Mouse (Mus musculus): ENCODE measurements around the gene Mr1. TPM values are rescaled to one million over a fixed set of nuclear protein-coding genes. Genes with fewer than 3 reads are reported as not detected.

The Mr1 gene
- polyA plus RNA-seq, 1 experiment from 2014 or later = 0.49 TPM

- DNase-seq (ENCODE audit: low spot score, missing footprints) = no peak
- Histone ChIP-seq H3K9me3 (ENCODE audit: control insufficient read depth, low read length) (no peaks in the 10 kb centered on the region), H3K4me1 (ENCODE audit: control insufficient read depth, insufficient read depth, low read length) (peaks cover 4% of the 10 kb centered on the region; the same call in 1 of the 2 replicates), H3K9ac (ENCODE audit: low read length) (no peak overlapping the region), H3K27me3 (ENCODE audit: control insufficient read depth, insufficient read depth, low read length) (no peaks in the 10 kb centered on the region), H3K36me3 (ENCODE audit: control insufficient read depth, insufficient read depth, low read length) (no peaks in the 10 kb centered on the region), H3K27ac (ENCODE audit: low read depth, low read length) (no peak overlapping the region), H3K4me3 (ENCODE audit: low read depth, low read length) (no peak overlapping the region), H3K4me2 (no peak overlapping the region)
- 76% methylated on average over 4 of the region's 4 CpGs for WGBS
- no peak for ATAC-seq (ENCODE audit: low FRiP score)
Observed at GRCm38 (mm10) chr1:155102631-155103030, 44.0 kb downstream of the Mr1 start.

- Histone ChIP-seq H3K36me3 (ENCODE audit: control insufficient read depth, insufficient read depth, low read length) (no peaks in the 10 kb centered on the region), H3K4me1 (ENCODE audit: control insufficient read depth, insufficient read depth, low read length) (peaks cover 12% of the 10 kb centered on the region), H3K27me3 (ENCODE audit: control insufficient read depth, insufficient read depth, low read length) (no peaks in the 10 kb centered on the region; the same call in 1 of the 2 replicates), H3K4me3 (ENCODE audit: low read depth, low read length) (peak within 1 kb of the TSS; percentile 100), H3K9me3 (ENCODE audit: control insufficient read depth, low read length) (no peaks in the 10 kb centered on the region), H3K27ac (ENCODE audit: low read depth, low read length) (peak within 1 kb of the TSS; percentile 59), H3K4me2 (peak within 1 kb of the TSS; percentile 91), H3K9ac (ENCODE audit: low read length) (peak within 1 kb of the TSS; percentile 98)
- ATAC-seq (ENCODE audit: low FRiP score) (peak; percentile 98), DNase-seq (ENCODE audit: low spot score, missing footprints) (peak; percentile 100)
- WGBS = under 1% methylated on average over 40 of the region's 40 CpGs
Observed at GRCm38 (mm10) chr1:155099280-155099848, 47.2 kb downstream of the Mr1 start, which contains the start of gene Ier5. TSS of gene Ier5 (minus strand) at chr1:155099636.

DNA sequence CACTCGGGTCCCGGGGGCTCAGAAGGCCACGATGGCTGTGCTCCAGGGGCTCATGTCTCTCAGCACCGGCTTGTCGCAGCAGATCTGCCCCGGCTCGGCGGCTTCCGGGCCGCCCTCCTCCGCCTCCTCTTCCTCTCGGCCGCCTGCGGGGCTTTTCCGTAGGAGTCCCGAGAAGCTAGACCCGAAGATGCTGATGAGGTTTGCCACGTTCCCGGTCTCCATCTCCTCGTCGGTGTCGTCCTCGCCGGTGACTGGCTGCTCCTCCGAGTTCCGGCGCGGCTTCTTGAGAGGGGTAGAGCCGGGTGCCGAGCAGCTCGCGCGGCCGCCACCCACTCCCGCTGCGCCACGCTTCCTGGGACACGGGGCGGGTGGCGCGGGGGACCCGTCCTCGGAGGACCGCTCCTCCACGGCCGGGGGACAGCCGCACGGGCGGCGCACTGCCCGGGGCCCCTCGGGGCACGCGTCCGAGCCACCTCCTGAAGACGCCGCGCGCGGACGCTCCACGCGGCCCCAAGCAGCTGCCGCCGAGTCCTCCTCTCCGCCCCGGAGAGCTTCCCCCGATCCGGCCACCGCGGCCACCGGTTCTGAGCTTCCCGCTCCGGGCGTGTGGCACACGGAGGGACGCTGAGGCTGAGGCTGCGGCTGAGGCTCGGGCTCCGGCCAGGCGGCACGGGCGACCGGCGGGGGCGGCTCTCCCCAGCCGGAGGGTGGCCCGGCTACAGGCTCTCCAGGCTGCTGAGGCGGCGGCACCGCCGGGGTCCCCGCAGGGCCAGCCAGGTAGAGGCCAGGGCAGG lies 47.9 kb downstream of the Mr1 start:
- WGBS = under 1% methylated on average over 80 of the region's 93 CpGs
- H3K9ac ChIP-seq (ENCODE audit: low read length) = peak overlapping the region; percentile 98
- H3K4me2 ChIP-seq = peak overlapping the region; percentile 91
- H3K36me3 ChIP-seq (ENCODE audit: control insufficient read depth, insufficient read depth, low read length) = no peaks in the 10 kb centered on the region
- H3K27me3 ChIP-seq (ENCODE audit: control insufficient read depth, insufficient read depth, low read length) = no peaks in the 10 kb centered on the region; the same call in 1 of the 2 replicates
- H3K4me3 ChIP-seq (ENCODE audit: low read depth, low read length) = peak overlapping the region; percentile 100
- H3K27ac ChIP-seq (ENCODE audit: low read depth, low read length) = peak overlapping the region; percentile 59
- peak; percentile 96 for DNase-seq (ENCODE audit: low spot score, missing footprints)
- H3K9me3 ChIP-seq (ENCODE audit: control insufficient read depth, low read length) = no peaks in the 10 kb centered on the region
- peaks cover 12% of the 10 kb centered on the region for H3K4me1 ChIP-seq (ENCODE audit: control insufficient read depth, insufficient read depth, low read length)
- peak; percentile 63 for ATAC-seq (ENCODE audit: low FRiP score)

GRCm38 (mm10) chr1:155097931-155098485 lies 48.6 kb downstream of the Mr1 start:
- peaks cover 16% of the 10 kb centered on the region for H3K4me1 ChIP-seq (ENCODE audit: control insufficient read depth, insufficient read depth, low read length)
- H3K36me3 ChIP-seq (ENCODE audit: control insufficient read depth, insufficient read depth, low read length) = no peaks in the 10 kb centered on the region
- ATAC-seq (ENCODE audit: low FRiP score) = no peak
- peak overlapping the region; percentile 100 for H3K4me3 ChIP-seq (ENCODE audit: low read depth, low read length)
- WGBS = under 1% methylated on average over 33 of the region's 33 CpGs
- no peaks in the 10 kb centered on the region for H3K9me3 ChIP-seq (ENCODE audit: control insufficient read depth, low read length)
- peak overlapping the region; percentile 91 for H3K4me2 ChIP-seq
- H3K27me3 ChIP-seq (ENCODE audit: control insufficient read depth, insufficient read depth, low read length) = no peaks in the 10 kb centered on the region; the same call in 1 of the 2 replicates
- DNase-seq (ENCODE audit: low spot score, missing footprints) = peak; percentile 95
- peak overlapping the region; percentile 98 for H3K9ac ChIP-seq (ENCODE audit: low read length)
- H3K27ac ChIP-seq (ENCODE audit: low read depth, low read length) = peak overlapping the region; percentile 59; the same call in 1 of the 2 replicates

DNA sequence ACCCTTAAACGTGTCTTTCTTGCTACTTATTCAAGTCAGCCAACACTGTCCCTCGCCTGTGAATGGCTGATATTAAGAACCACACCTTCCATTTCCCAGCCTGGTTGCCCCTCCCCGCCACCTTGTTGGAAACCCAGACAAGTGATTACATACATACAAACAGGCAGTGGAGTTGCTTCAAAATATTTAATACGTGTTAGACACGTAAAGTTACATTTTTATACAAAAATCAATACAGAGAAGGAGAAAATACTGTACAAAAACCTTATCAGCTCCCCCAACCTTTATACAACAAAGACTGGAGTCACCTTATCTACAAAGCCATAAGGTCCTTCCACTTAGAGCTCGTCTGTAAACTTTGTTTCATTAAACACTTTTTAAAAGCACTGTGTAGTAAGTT lies 49.3 kb downstream of the Mr1 start:
- no peaks in the 10 kb centered on the region; the same call in 1 of the 2 replicates for H3K27me3 ChIP-seq (ENCODE audit: control insufficient read depth, insufficient read depth, low read length)
- peaks cover 16% of the 10 kb centered on the region for H3K4me1 ChIP-seq (ENCODE audit: control insufficient read depth, insufficient read depth, low read length)
- no peak for DNase-seq (ENCODE audit: low spot score, missing footprints)
- H3K4me2 ChIP-seq = peak overlapping the region; percentile 91
- peak overlapping the region; percentile 98 for H3K9ac ChIP-seq (ENCODE audit: low read length)
- no peaks in the 10 kb centered on the region for H3K9me3 ChIP-seq (ENCODE audit: control insufficient read depth, low read length)
- H3K27ac ChIP-seq (ENCODE audit: low read depth, low read length) = no peak overlapping the region
- H3K36me3 ChIP-seq (ENCODE audit: control insufficient read depth, insufficient read depth, low read length) = no peaks in the 10 kb centered on the region
- WGBS = 37% methylated on average over 6 of the region's 6 CpGs
- ATAC-seq (ENCODE audit: low FRiP score) = no peak
- H3K4me3 ChIP-seq (ENCODE audit: low read depth, low read length) = peak overlapping the region; percentile 100

DNA sequence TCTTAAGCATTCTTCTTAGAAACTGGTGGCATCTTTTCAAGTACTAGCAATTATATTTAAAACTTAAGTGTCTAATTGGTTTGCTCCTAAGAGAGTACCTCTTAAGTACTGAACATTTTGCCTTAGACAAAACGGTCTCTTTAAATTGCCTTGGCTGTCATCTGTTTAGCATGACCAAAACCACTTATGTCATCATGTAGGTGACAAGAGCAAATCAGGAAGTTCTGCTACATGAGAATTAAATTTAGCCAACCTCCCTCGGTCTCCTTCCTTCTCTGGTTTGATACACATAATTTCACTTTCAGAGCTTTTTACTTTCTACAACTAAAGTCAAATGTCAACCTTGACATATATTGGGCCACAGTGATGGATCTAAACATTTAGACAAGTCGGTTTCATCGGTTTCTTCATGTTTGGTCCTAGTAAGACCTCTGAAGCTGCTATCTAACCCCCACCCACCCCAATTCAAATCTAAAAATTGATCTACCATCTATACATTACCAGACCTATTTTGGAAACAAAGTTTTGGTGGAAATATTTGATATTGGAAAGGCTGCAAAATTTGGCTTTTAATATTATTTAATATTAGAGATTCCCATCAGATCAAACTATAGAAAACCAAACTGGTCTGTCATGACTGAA lies 49.9 kb downstream of the Mr1 start:
- H3K4me3 ChIP-seq (ENCODE audit: low read depth, low read length) = no peak overlapping the region; the same call in 1 of the 2 replicates
- H3K27me3 ChIP-seq (ENCODE audit: control insufficient read depth, insufficient read depth, low read length) = no peaks in the 10 kb centered on the region; the same call in 1 of the 2 replicates
- DNase-seq (ENCODE audit: low spot score, missing footprints) = no peak
- ATAC-seq (ENCODE audit: low FRiP score) = no peak
- peak overlapping the region; percentile 91 for H3K4me2 ChIP-seq
- H3K36me3 ChIP-seq (ENCODE audit: control insufficient read depth, insufficient read depth, low read length) = no peaks in the 10 kb centered on the region
- no peak overlapping the region for H3K27ac ChIP-seq (ENCODE audit: low read depth, low read length)
- peaks cover 21% of the 10 kb centered on the region for H3K4me1 ChIP-seq (ENCODE audit: control insufficient read depth, insufficient read depth, low read length)
- H3K9ac ChIP-seq (ENCODE audit: low read length) = no peak overlapping the region
- 82% methylated on average over 4 of the region's 4 CpGs for WGBS
- H3K9me3 ChIP-seq (ENCODE audit: control insufficient read depth, low read length) = no peaks in the 10 kb centered on the region

- Histone ChIP-seq H3K27me3 (ENCODE audit: control insufficient read depth, insufficient read depth, low read length) (no peaks in the 10 kb centered on the region; the same call in 1 of the 2 replicates), H3K9me3 (ENCODE audit: control insufficient read depth, low read length) (no peaks in the 10 kb centered on the region), H3K27ac (ENCODE audit: low read depth, low read length) (no peak overlapping the region), H3K4me1 (ENCODE audit: control insufficient read depth, insufficient read depth, low read length) (peaks cover 21% of the 10 kb centered on the region), H3K9ac (ENCODE audit: low read length) (no peak overlapping the region), H3K4me2 (no peak overlapping the region), H3K4me3 (ENCODE audit: low read depth, low read length) (no peak overlapping the region), H3K36me3 (ENCODE audit: control insufficient read depth, insufficient read depth, low read length) (no peaks in the 10 kb centered on the region)
- 52% methylated on average over 9 of the region's 9 CpGs for WGBS
- ATAC-seq (ENCODE audit: low FRiP score) (no peak), DNase-seq (ENCODE audit: low spot score, missing footprints) (no peak)
Observed at GRCm38 (mm10) chr1:155093971-155094707, 52.5 kb downstream of the Mr1 start.

- Histone ChIP-seq H3K36me3 (ENCODE audit: control insufficient read depth, insufficient read depth, low read length) (no peaks in the 10 kb centered on the region), H3K27ac (ENCODE audit: low read depth, low read length) (no peak overlapping the region), H3K4me1 (ENCODE audit: control insufficient read depth, insufficient read depth, low read length) (peaks cover 21% of the 10 kb centered on the region), H3K4me3 (ENCODE audit: low read depth, low read length) (no peak overlapping the region), H3K9ac (ENCODE audit: low read length) (no peak overlapping the region), H3K9me3 (ENCODE audit: control insufficient read depth, low read length) (no peaks in the 10 kb centered on the region), H3K27me3 (ENCODE audit: control insufficient read depth, insufficient read depth, low read length) (no peaks in the 10 kb centered on the region; the same call in 1 of the 2 replicates), H3K4me2 (no peak overlapping the region)
- WGBS = 30% methylated on average over 4 of the region's 4 CpGs
- ATAC-seq (ENCODE audit: low FRiP score) (peak; percentile 13; the same call in 1 of the 2 replicates), DNase-seq (ENCODE audit: low spot score, missing footprints) (no peak)
Observed at GRCm38 (mm10) chr1:155093145-155093791, 53.3 kb downstream of the Mr1 start.

All from midbrain, embryonic 11.5 days (tissue).